Mouse (Mus musculus): Measurements from ENCODE around the gene Ttyh3. TPM values are rescaled to one million over a fixed set of nuclear protein-coding genes. Genes with fewer than 3 reads are reported as not detected.

Ttyh3 gene
- total RNA-seq, 4 experiments from 2014 or later: 2.6 to 5.2 (median 3.4) TPM

DNA sequence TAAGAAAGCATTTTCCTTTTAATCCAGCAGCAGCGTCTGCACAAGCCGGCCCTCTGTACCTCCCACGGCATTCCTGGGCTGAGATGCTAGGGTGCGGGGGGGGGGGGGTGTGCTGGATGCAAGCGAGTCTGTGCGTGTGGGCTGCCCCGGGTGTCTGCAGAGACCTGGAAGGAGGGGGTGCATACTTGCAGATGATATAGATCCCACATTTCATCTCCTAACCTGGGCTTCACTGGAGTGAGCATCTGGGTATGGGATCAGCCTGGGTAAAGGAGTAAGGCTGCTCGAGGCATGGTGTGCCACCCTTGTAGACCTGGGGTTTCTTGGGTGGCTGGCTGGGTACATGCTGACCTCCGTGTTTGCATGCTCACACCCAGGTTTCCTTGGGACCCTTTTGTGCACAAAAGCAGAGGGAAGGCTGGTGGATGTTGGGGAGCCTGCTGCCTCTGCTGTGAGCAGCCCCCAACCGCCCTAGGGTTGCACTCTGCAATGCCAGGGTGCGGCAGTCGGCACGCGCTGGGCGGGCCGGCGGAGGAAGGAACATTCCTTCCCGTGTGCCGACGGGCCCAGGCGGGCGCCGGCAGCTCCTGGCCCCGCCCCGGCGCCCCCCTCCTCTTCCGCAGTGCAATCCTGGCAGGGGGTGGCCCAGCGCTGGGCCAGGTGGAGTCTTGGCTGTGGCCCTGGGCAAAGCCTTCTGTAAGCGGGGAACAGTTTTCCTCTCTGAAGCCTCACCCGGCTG, 38.4 kb downstream of the Ttyh3 start:
- DNase-seq (ENCODE audit: low spot score in 2 of 2): no peak

DNA sequence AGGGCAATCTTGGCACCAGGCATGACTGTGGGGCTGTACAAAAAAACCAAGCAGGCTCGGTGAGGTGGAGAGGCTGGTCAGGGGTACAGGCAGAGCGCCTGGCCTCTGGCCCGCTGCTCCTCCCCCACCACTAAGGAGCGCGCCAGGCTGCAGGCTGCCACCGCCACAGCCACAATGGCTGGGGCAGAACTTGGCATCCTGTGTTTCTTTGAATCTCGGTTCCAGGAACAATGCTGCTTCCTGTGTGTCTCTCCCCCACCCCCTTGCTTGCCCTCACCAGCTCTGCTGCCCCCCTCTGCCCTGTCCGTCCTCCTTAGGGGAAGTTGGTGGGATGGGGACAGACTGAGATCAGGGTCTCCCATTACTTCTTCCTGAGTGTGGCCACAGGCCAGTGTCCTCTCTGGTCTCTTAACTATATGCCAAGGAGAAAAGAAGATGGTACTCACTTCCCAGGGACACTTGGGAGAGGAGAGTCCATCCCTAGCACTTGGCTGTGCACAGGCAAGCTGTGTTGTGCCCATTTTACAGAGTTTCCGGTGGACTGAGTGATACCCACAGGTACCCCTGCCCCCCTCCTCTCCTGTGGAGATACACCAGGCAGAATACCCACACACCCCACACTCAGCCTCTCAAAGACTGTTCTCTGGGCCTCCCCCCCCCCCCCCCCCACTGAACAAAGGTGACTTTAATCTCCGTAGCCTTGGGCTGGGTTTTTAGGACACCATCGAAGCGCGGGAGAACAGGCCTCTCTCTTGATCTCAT, 39.1 kb downstream of the Ttyh3 start:
- no peak for DNase-seq (ENCODE audit: low spot score in 2 of 2)

DNA sequence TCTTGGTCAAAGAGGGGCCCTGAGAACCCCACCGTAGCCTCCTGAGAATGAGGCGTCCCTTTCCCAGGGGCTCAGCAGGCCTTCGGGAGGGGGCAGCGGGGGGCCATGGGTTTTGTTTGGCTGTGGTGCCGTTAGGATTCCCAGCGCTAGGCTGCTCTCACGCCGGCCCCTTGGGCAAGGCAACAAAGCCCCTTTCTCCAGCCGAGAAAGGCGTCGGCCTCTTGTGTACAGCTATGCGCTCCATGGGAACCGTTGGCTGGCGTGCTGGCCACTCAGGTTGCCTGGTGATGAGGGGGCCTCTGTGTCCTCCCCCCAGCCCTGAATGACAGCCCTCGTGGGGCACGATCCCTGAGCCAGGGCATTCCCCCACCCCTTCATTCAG, 40.2 kb downstream of the Ttyh3 start:
- no peak for DNase-seq (ENCODE audit: low spot score in 2 of 2)

DNA sequence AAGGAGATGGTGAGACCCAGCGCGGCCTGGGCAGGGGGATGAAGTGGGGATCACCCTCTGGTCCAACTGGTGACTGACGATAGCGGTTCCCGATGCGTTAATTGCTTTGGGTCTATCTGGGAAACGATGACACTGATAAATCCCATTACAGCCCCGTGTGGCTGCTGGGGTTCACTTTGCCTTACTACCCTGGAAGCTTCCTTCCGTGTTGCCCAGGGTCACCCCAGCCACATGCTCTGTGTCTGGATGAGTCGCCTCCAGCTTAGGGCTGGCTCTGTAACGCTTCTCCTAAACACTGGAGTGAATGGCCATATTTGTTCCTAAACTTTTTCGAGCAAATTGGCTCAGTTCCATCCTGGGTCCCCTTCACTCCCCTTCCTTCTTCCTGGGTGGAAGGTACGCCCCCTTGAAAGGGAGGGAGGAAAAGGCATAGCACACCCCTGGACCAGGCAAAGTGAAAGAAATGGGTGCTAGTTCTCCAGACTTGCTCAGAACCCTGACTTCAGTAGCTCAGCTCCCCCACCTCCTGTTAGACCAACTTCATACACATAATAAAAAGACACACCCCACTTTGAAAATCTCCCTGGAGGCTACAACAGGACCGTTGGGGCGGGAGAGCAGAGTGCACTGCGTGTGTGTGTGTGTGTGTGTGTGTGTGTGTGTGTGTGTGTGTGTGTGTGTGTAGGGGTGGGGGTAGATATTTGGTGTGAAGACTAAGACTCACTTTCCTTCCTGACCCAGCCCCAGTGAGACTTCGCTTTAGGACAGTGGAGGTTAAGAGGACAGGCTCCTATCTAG, 40.8 kb downstream of the Ttyh3 start:
- no peak for DNase-seq (ENCODE audit: low spot score in 2 of 2)

DNA sequence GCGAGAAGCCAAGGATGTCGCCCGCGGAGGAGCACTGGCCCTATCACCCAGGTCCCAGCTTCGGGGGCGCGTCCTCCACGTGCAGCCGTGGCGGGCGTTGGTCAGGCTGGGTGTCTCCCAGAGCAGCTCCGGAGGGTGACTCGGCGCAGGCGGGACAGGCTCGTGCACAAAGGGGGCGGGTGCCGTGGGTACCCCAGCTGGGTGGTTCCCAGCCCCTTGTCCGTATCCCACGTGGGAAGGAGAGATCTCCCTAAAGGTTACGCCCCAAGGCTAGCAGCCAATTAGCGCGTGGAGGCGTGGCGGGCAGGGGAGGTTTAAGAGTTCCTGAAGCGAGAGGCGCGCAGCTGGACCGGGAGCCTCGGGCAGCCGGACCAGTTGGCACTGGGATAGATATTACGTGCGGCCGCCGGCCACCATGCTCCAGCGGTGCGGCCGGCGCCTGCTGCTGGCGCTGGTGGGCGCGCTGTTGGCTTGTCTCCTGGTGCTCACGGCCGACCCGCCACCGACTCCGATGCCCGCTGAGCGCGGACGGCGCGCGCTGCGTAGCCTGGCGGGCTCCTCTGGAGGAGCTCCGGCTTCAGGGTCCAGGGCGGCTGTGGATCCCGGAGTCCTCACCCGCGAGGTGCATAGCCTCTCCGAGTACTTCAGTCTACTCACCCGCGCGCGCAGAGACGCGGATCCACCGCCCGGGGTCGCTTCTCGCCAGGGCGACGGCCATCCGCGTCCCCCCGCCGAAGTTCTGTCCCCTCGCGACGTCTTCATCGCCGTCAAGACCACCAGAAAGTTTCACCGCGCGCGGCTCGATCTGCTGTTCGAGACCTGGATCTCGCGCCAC, 41.6 kb downstream of the Ttyh3 start, which contains the start of gene Lfng:
Gene Lfng, plus strand, starts transcription at position 320 of the 835 bp plus-strand sequence.
- DNase-seq (ENCODE audit: low spot score in 2 of 2): peak; percentile 80 to 82

GRCm38 (mm10) chr5:140606386-140606785, 42.4 kb downstream of the Ttyh3 start:
- no peak for DNase-seq (ENCODE audit: low spot score in 2 of 2)

DNA sequence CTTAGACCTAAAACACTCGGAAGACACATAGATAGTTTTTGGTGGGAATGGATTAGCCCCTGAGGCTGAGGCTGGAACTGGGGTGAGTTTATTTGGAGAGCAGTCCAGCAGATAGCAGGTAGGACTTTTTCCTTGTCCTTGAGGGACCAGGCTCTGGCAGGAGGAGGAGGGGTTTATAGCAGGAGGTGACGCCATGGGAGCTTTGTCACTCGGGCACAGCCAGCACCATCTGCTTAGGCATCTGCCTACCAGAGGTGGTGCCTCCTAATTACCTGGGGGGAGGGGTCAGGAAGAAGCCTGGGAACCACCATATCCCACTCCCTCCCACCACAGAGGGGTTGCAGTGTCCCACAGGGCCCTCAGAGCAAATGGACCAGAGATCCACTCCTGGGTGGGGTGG, 43.6 kb downstream of the Ttyh3 start:
- no peak for DNase-seq (ENCODE audit: low spot score in 2 of 2)

GRCm38 (mm10) chr5:140604386-140604785, 44.4 kb downstream of the Ttyh3 start:
- no peak for DNase-seq (ENCODE audit: low spot score in 2 of 2)

DNA sequence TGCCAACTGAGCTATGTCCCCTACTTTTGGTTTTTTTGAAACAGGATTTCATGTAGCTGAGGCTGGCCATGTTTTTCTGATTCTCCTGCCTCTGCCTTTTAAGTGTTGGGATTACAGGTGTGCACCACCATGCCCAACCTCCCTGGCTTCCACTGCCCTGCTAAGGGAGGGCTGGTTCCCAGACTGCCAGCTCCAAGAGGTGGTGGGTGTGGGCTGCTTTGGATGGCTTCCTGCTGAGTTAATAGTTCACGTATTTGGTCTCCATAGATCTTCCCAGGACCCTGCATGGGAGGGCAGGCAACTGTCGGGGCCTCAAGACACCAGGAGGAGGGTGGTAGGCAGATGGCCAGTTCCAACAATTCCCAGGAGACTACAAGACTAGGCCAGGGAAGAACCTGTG, 46.3 kb downstream of the Ttyh3 start:
- no peak for DNase-seq (ENCODE audit: low spot score in 2 of 2)

DNA sequence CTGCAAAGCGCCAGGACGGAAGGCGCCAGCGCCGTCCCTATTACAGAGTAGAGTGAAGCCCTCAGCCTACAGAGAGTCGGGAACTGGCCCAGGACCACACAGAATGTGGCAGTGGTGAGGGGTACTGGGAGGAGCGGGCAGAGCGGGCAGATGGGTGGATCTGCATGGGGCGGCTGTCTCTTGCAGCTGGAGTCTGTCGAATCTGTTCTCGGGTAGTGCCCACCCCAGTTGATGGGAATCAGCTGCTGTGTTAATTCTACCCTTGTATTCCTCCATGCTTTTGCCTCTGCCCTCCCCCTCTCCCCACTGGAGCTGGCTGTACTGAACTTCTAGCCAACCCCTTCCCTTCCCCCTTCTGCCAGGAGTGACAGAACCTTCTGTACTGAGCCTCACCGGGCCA, 47.1 kb downstream of the Ttyh3 start:
- no peak for DNase-seq (ENCODE audit: low spot score in 2 of 2)

GRCm38 (mm10) chr5:140599939-140600338, 48.9 kb downstream of the Ttyh3 start:
- DNase-seq (ENCODE audit: low spot score in 2 of 2): no peak

GRCm38 (mm10) chr5:140597787-140598186, 51.0 kb downstream of the Ttyh3 start:
- DNase-seq (ENCODE audit: low spot score in 2 of 2): no peak

- no peak for DNase-seq (ENCODE audit: low spot score in 2 of 2)
These were observed 51.8 kb downstream of the Ttyh3 start for GRCm38 (mm10) chr5:140596927-140597588.

DNA sequence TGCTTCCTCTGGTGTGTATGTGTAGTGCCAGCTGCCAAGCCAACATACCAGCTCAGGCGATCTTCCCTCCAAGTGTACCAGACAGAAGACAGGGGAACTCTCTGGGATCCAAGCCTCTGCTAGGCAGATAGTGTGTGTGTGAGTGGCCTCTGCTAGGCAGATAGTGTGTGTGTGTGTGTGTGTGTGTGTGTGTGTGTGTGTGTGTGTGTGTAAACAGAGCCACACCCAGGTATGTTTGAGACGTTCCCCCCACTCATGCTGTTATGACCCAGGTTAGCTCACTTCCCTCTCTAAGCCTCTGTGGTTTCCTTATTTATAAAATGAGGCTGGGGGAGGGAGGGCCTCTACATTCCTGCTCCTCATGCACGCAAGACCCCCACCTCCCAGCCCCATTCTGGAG, 52.4 kb downstream of the Ttyh3 start:
- no peak for DNase-seq (ENCODE audit: low spot score in 2 of 2)

GRCm38 (mm10) chr5:140594846-140595245, 54.0 kb downstream of the Ttyh3 start:
- no peak for DNase-seq (ENCODE audit: low spot score in 2 of 2)

GRCm38 (mm10) chr5:140589082-140589774, 59.6 kb downstream of the Ttyh3 start:
- no peak for DNase-seq (ENCODE audit: low spot score in 2 of 2)

- DNase-seq (ENCODE audit: low spot score in 2 of 2): no peak
These were observed 65.0 kb downstream of the Ttyh3 start for GRCm38 (mm10) chr5:140583732-140584368.

GRCm38 (mm10) chr5:140582995-140583731, 65.7 kb downstream of the Ttyh3 start:
- DNase-seq (ENCODE audit: low spot score in 2 of 2): peak in 1 of 2 experiments; percentile 58

- no peak for DNase-seq (ENCODE audit: low spot score in 2 of 2)
These were observed 67.3 kb downstream of the Ttyh3 start for GRCm38 (mm10) chr5:140581569-140581968.

Data from gastrocnemius, adult 8-10 months (tissue).